Mouse (Mus musculus) ES-Bruce4 (cell line): ENCODE data around the gene Mllt3. TPM values are rescaled to one million over a fixed set of nuclear protein-coding genes. Genes with fewer than 3 reads are reported as not detected.

Experiments used
- H3K27ac ChIP-seq: 2 replicates; pipeline ENCODE4 v1.5.1; 2012; ENCODE audit warnings: low read length, inconsistent platforms; ENCODE audit not compliant: insufficient read depth
- H3K27me3 ChIP-seq: 2 replicates; pipeline ENCODE4 v1.6.1; 2012; ENCODE audit warnings: mild to moderate bottlenecking, low read length, inconsistent platforms; ENCODE audit not compliant: control insufficient read depth, poor library complexity, insufficient read depth, severe bottlenecking
- H3K36me3 ChIP-seq: 2 replicates; pipeline ENCODE4 v1.6.1; 2012; ENCODE audit warnings: inconsistent platforms, mild to moderate bottlenecking, low read length, moderate library complexity; ENCODE audit not compliant: control insufficient read depth, poor library complexity, insufficient read depth, severe bottlenecking
- H3K4me1 ChIP-seq: one replicate; pipeline ENCODE4 v1.8.1; 2011; ENCODE audit warnings: low read length; ENCODE audit not compliant: control insufficient read depth, insufficient read depth
- H3K4me3 ChIP-seq: 2 replicates; pipeline ENCODE4 v1.5.1; 2011; ENCODE audit warnings: low read depth, mild to moderate bottlenecking, low read length
- H3K9ac ChIP-seq: 2 replicates; pipeline ENCODE4 v1.6.1; 2012; ENCODE audit warnings: low read depth, mild to moderate bottlenecking, inconsistent platforms; ENCODE audit not compliant: poor library complexity, severe bottlenecking
- H3K9me3 ChIP-seq: replicated peaks from 2 replicates; pipeline ENCODE4 v1.6.1; 2012; ENCODE audit warnings: mild to moderate bottlenecking, low read length, inconsistent platforms; ENCODE audit not compliant: control insufficient read depth, poor library complexity, insufficient read depth, severe bottlenecking
- CTCF ChIP-seq: IDR thresholded peaks from one replicate; pipeline ENCODE4 v1.8.1; 2011; ENCODE audit warnings: low read depth, low read length
- EP300 ChIP-seq: IDR thresholded peaks from 2 replicates; pipeline ENCODE4 v1.6.1; 2011; ENCODE audit warnings: low read depth, low read length; ENCODE audit not compliant: insufficient read depth
- POLR2A ChIP-seq: IDR thresholded peaks from one replicate; pipeline ENCODE4 v1.8.1; 2011; ENCODE audit warnings: low read length; ENCODE audit not compliant: insufficient read depth
- polyA plus RNA-seq: library from polyadenylated mRNA; stranded (reverse); fragments of >200 nt; gene quantifications from 2 replicates; pipeline ENCODE4 v1.2.4, GENCODE M21; 2011; ENCODE audit warnings: low read depth; ENCODE audit not compliant: missing spikeins, insufficient read depth, insufficient read length

Gene Mllt3
- polyA plus RNA-seq, 1 experiment, result 19.2 TPM

GRCm38 (mm10) chr4:87860723-87861122, 172.4 kb downstream of the Mllt3 start:
- H3K27me3 ChIP-seq, result no peaks in the 10 kb centered on the region
- TF ChIP-seq POLR2A (no peak), EP300 (no peak), CTCF (no peak)
- no peak overlapping the region for H3K9ac ChIP-seq
- H3K4me1 ChIP-seq, result no peaks in the 10 kb centered on the region
- H3K9me3 ChIP-seq, result no peaks in the 10 kb centered on the region
- no peaks in the 10 kb centered on the region for H3K36me3 ChIP-seq
- no peak overlapping the region for H3K4me3 ChIP-seq
- H3K27ac ChIP-seq, result no peak overlapping the region

- H3K36me3 ChIP-seq, result no peaks in the 10 kb centered on the region
- H3K9ac ChIP-seq, result no peak overlapping the region
- no peak for TF ChIP-seq POLR2A
- no peak overlapping the region for H3K4me3 ChIP-seq
- H3K9me3 ChIP-seq, result no peaks in the 10 kb centered on the region
- H3K27ac ChIP-seq, result no peak overlapping the region
- no peaks in the 10 kb centered on the region for H3K4me1 ChIP-seq
- H3K27me3 ChIP-seq, result no peaks in the 10 kb centered on the region
Measured at GRCm38 (mm10) chr4:87859148-87859547, 174.0 kb downstream of the Mllt3 start.

- TF ChIP-seq EP300, result no peak
- no peak for TF ChIP-seq POLR2A
- TF ChIP-seq CTCF, result no peak
- H3K4me1 ChIP-seq, result no peaks in the 10 kb centered on the region
- no peak overlapping the region for H3K4me3 ChIP-seq
- H3K36me3 ChIP-seq, result no peaks in the 10 kb centered on the region
- no peak overlapping the region for H3K27ac ChIP-seq
- no peak overlapping the region for H3K9ac ChIP-seq
- H3K9me3 ChIP-seq, result no peaks in the 10 kb centered on the region
- no peaks in the 10 kb centered on the region for H3K27me3 ChIP-seq
Measured at GRCm38 (mm10) chr4:87857982-87858381, 175.2 kb downstream of the Mllt3 start.

GRCm38 (mm10) chr4:87852461-87852860, 180.7 kb downstream of the Mllt3 start:
- Histone ChIP-seq H3K9me3 (no peaks in the 10 kb centered on the region), H3K9ac (no peak overlapping the region), H3K36me3 (no peaks in the 10 kb centered on the region), H3K27ac (no peak overlapping the region), H3K27me3 (no peaks in the 10 kb centered on the region), H3K4me1 (no peaks in the 10 kb centered on the region), H3K4me3 (no peak overlapping the region)
- TF ChIP-seq CTCF (no peak), EP300 (no peak), POLR2A (no peak)

GRCm38 (mm10) chr4:87850051-87850450, 183.1 kb downstream of the Mllt3 start:
- Histone ChIP-seq H3K9ac (no peak overlapping the region), H3K4me3 (no peak overlapping the region), H3K4me1 (no peaks in the 10 kb centered on the region), H3K27me3 (no peaks in the 10 kb centered on the region), H3K27ac (no peak overlapping the region), H3K36me3 (no peaks in the 10 kb centered on the region), H3K9me3 (no peaks in the 10 kb centered on the region)
- TF ChIP-seq CTCF (no peak), EP300 (no peak), POLR2A (no peak)

- Histone ChIP-seq H3K9me3 (no peaks in the 10 kb centered on the region), H3K27me3 (no peaks in the 10 kb centered on the region), H3K4me1 (no peaks in the 10 kb centered on the region), H3K9ac (no peak overlapping the region), H3K4me3 (no peak overlapping the region), H3K36me3 (no peaks in the 10 kb centered on the region), H3K27ac (no peak overlapping the region)
- TF ChIP-seq POLR2A (no peak), EP300 (no peak)
Measured at GRCm38 (mm10) chr4:87844668-87845210, 188.4 kb downstream of the Mllt3 start.
